Mouse (Mus musculus) stomach, postnatal 0 days (tissue): ENCODE data around the gene AI661453. TPM values are rescaled to one million over a fixed set of nuclear protein-coding genes. Genes with fewer than 3 reads are reported as not detected.
A peak's percentile ranks its signal among the peaks of the same experiment; 100 is the strongest.

ENCODE experiments used
- ATAC-seq: fragments of 200-750 bp; cut with Nextera tagmentation; 2 replicates; pipeline ENCODE4 v1.8.0; 2017; ENCODE audit not compliant: low FRiP score, low TSS enrichment
- DNase-seq: peaks from one replicate; pipeline ENCODE4 v3.0.0-alpha.2; 2016; ENCODE audit warnings: low spot score
- H3K27ac ChIP-seq: fragments of 300-500 bp; sonication (generic); replicated peaks from 2 replicates; pipeline ENCODE4 v1.5.1; 2014; ENCODE audit warnings: mild to moderate bottlenecking, control low read depth
- H3K27me3 ChIP-seq: fragments of 300-500 bp; sonication (generic); 2 replicates; pipeline ENCODE4 v1.6.1; 2014; ENCODE audit warnings: low read length; ENCODE audit not compliant: control insufficient read depth, insufficient read depth
- H3K36me3 ChIP-seq: fragments of 300-500 bp; sonication (generic); 2 replicates; pipeline ENCODE4 v1.6.1; 2014; ENCODE audit warnings: low read length, mixed read lengths; ENCODE audit not compliant: control insufficient read depth, insufficient read depth
- H3K4me1 ChIP-seq: fragments of 300-500 bp; sonication (generic); replicated peaks from 2 replicates; pipeline ENCODE4 v1.6.1; 2014; ENCODE audit warnings: antibody characterized with exemption; ENCODE audit not compliant: control insufficient read depth, insufficient read depth
- H3K4me2 ChIP-seq: fragments of 300-500 bp; sonication (generic); replicated peaks from 2 replicates; pipeline ENCODE4 v1.6.1; 2014; ENCODE audit warnings: low read depth, mild to moderate bottlenecking, control low read depth, moderate library complexity
- H3K4me3 ChIP-seq: fragments of 300-500 bp; sonication (generic); 2 replicates; pipeline ENCODE4 v1.5.1; 2014; ENCODE audit warnings: low read depth, low read length, control low read depth
- H3K9ac ChIP-seq: fragments of 300-500 bp; sonication (generic); 2 replicates; pipeline ENCODE4 v1.6.1; 2014; ENCODE audit warnings: mild to moderate bottlenecking, low read length, control low read depth, mixed read lengths
- H3K9me3 ChIP-seq: fragments of 300-500 bp; sonication (generic); 2 replicates; pipeline ENCODE4 v1.6.1; 2016; ENCODE audit warnings: low read length; ENCODE audit not compliant: control insufficient read depth
- CTCF ChIP-seq: IDR thresholded peaks from 2 replicates; pipeline ENCODE4 v1.5.1; 2016; ENCODE audit warnings: antibody characterized with exemption, low read depth, mild to moderate bottlenecking, moderate library complexity
- EP300 ChIP-seq: optimal IDR thresholded peaks from 2 replicates; pipeline ENCODE3; 2016; ENCODE audit warnings: antibody characterized with exemption
- WGBS: fragments of 180-500 bp; shearing (Covaris S2); extraction: QIAGEN DNeasy Blood & Tissue Kit; methylation state at CpG from one replicate; pipeline ENCODE4 v1.1.7; 2014; 5-methylcytosine and 5-hydroxymethylcytosine counted together
- polyA plus RNA-seq: library from polyadenylated mRNA; unstranded; fragments of >200 nt; fragmentation: Nextera tagmentation; extraction: Ambion mirVana; gene quantifications from 2 replicates; pipeline ENCODE4 v1.2.1, GENCODE M21; 2015

The AI661453 gene
- polyA plus RNA-seq, 1 experiment from 2014 or later, result 8.9 TPM

DNA sequence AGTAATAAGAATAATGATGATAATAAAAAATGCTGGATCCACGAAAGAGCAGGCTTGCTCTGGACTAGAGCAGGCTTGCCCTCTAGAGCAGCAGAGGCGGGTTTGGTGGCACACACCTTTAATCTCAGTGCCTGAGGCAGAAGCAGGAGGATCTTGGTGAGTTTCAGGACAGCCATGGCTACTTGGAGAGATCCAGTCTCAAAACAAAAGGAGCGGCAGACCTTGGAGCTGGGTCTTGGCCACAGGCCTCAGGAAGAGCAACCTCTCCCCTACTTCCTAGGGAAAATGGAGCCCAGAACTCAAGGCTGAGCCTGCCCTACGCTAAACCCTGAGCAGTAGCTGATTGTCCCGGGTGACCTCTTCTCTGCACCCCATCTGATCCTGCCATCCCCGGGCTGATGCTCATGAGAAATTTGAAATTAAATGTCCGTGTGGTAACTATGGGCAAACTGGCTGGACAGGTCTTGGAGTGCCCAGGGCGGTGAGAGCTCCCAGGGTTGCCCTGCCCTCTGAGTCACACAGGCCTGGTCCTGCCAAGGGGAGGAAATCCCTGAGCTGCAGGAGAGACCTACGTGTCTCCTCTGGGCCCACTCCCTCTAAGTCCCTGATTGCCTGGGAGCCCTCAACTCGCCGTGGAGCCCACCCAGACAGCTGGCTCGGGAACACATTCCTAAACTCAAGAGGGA is 14.6 kb downstream of the AI661453 start:
- no peaks in the 10 kb centered on the region for H3K36me3 ChIP-seq
- H3K27ac ChIP-seq, result peak overlapping the region; percentile 87
- H3K4me3 ChIP-seq, result no peak overlapping the region
- DNase-seq, result peak; percentile 88
- 42% methylated on average over 12 of the region's 12 CpGs for WGBS
- ATAC-seq, result peak; percentile 85
- no peaks in the 10 kb centered on the region for H3K27me3 ChIP-seq
- H3K9me3 ChIP-seq, result no peaks in the 10 kb centered on the region
- no peak overlapping the region for H3K4me2 ChIP-seq
- peaks cover 14% of the 10 kb centered on the region for H3K4me1 ChIP-seq
- TF ChIP-seq CTCF, result no peak
- no peak for TF ChIP-seq EP300
- H3K9ac ChIP-seq, result 0 out of 2 replicates have a peak overlapping the region, but pooled peaks have one; percentile 36

DNA sequence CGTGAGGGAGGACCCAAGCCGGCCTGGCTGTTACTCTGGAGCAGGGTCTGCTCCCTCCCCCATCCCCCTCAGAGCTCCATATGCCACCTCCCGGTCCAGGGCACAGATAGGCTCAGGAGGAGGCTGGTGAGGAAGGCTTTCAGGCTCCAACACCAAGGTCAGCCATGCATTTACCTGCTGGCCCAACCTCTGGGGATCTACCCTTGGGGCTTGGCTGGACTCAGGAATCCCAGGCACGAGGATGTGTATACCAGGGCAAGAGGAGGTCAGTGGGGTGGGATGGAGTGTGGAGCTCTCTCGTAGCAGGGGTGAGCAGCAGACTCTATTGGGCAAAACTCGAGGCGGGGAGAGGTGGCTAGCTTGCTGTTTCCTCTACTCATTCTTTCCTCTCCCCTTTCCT is 16.5 kb downstream of the AI661453 start:
- H3K9me3 ChIP-seq, result no peaks in the 10 kb centered on the region
- no peak overlapping the region for H3K9ac ChIP-seq
- no peak overlapping the region for H3K4me2 ChIP-seq
- H3K27me3 ChIP-seq, result no peaks in the 10 kb centered on the region
- H3K27ac ChIP-seq, result peak overlapping the region; percentile 40; the same call in 1 of the 2 replicates
- no peaks in the 10 kb centered on the region for H3K36me3 ChIP-seq
- peaks cover 14% of the 10 kb centered on the region for H3K4me1 ChIP-seq
- TF ChIP-seq EP300 (no peak), CTCF (no peak)
- DNase-seq (peak; percentile 19), ATAC-seq (no peak)
- 44% methylated on average over 7 of the region's 7 CpGs for WGBS
- no peak overlapping the region for H3K4me3 ChIP-seq

GRCm38 (mm10) chr17:47454675-47455074 is 18.3 kb downstream of the AI661453 start:
- Histone ChIP-seq H3K4me2 (no peak overlapping the region), H3K4me1 (peaks cover 11% of the 10 kb centered on the region), H3K9me3 (no peaks in the 10 kb centered on the region), H3K27ac (peak overlapping the region; percentile 0; the same call in 1 of the 2 replicates), H3K4me3 (no peak overlapping the region), H3K36me3 (no peaks in the 10 kb centered on the region), H3K9ac (no peak overlapping the region), H3K27me3 (no peaks in the 10 kb centered on the region)
- ATAC-seq (peak; percentile 25; the same call in 1 of the 2 replicates), DNase-seq (peak; percentile 52)
- TF ChIP-seq EP300 (no peak), CTCF (no peak)
- 39% methylated on average over 8 of the region's 8 CpGs for WGBS

DNA sequence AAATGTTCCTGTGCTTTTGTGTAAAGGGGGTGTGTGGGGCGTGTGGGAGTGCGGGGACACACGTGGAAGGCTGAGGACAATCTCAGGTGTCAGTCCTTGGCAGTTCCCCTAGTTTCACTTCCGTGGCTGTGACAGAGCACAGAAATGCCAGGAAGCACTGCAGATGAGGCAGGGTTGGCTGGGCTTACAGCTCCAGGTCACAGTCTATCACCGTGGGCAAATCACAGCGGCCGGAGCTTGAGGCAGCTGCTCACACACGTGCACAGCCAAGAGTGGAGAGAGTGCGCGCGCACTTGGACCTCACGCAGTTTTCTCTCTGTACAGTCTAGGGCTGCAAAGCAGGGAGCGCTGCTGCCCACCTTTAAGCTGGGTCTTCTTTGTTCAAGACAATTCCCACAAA is 21.9 kb downstream of the AI661453 start:
- Histone ChIP-seq H3K4me3 (no peak overlapping the region), H3K27me3 (no peaks in the 10 kb centered on the region), H3K9me3 (no peaks in the 10 kb centered on the region), H3K9ac (no peak overlapping the region), H3K36me3 (no peaks in the 10 kb centered on the region), H3K4me1 (0 out of 2 replicates have a peak, but pooled peaks cover 3% of the 10 kb centered on the region), H3K4me2 (no peak overlapping the region), H3K27ac (no peak overlapping the region)
- TF ChIP-seq EP300, result no peak
- no peak for TF ChIP-seq CTCF
- ATAC-seq (no peak), DNase-seq (peak; percentile 13)
- 70% methylated on average over 13 of the region's 13 CpGs for WGBS

GRCm38 (mm10) chr17:47458936-47459335 is 22.5 kb downstream of the AI661453 start:
- no peak overlapping the region for H3K4me3 ChIP-seq
- H3K4me2 ChIP-seq, result no peak overlapping the region
- H3K9me3 ChIP-seq, result no peaks in the 10 kb centered on the region
- DNase-seq (no peak), ATAC-seq (no peak)
- H3K27ac ChIP-seq, result no peak overlapping the region
- H3K36me3 ChIP-seq, result no peaks in the 10 kb centered on the region
- no peak overlapping the region for H3K9ac ChIP-seq
- TF ChIP-seq EP300 (no peak), CTCF (no peak)
- 0 out of 2 replicates have a peak, but pooled peaks cover 3% of the 10 kb centered on the region for H3K4me1 ChIP-seq
- 61% methylated on average over 2 of the region's 2 CpGs for WGBS
- H3K27me3 ChIP-seq, result no peaks in the 10 kb centered on the region

- no peak overlapping the region for H3K9ac ChIP-seq
- DNase-seq (no peak), ATAC-seq (no peak)
- no peak overlapping the region for H3K4me3 ChIP-seq
- no peaks in the 10 kb centered on the region for H3K9me3 ChIP-seq
- H3K27ac ChIP-seq, result no peak overlapping the region
- H3K4me1 ChIP-seq, result 0 out of 2 replicates have a peak, but pooled peaks cover 3% of the 10 kb centered on the region
- WGBS, result 42% methylated on average over 3 of the region's 3 CpGs
- no peaks in the 10 kb centered on the region for H3K36me3 ChIP-seq
- no peaks in the 10 kb centered on the region for H3K27me3 ChIP-seq
- TF ChIP-seq CTCF (no peak), EP300 (no peak)
- H3K4me2 ChIP-seq, result no peak overlapping the region
Observed at GRCm38 (mm10) chr17:47459341-47459919, 23.0 kb downstream of the AI661453 start.
